Mouse (Mus musculus) kidney, embryonic 16.5 days (tissue): Measurements from ENCODE around the gene Zfp82. TPM values are rescaled to one million over a fixed set of nuclear protein-coding genes. Genes with fewer than 3 reads are reported as not detected.
A peak's percentile ranks its signal among the peaks of the same experiment; 100 is the strongest.
"Not testable (repeated sequence)": the region's sequence is repeated elsewhere in the genome, so short reads cannot be mapped to it uniquely, and the experiment has no call there.

Experiments used
- ATAC-seq: fragments of 200-750 bp; cut with Nextera tagmentation; 2 replicates; pipeline ENCODE4 v1.8.0; 2017; ENCODE audit warnings: moderate TSS enrichment; ENCODE audit not compliant: low FRiP score, low TSS enrichment
- H3K27ac ChIP-seq: fragments of 300-500 bp; sonication (generic); 2 replicates; pipeline ENCODE4 v1.5.1; 2014; ENCODE audit warnings: low read length
- H3K27me3 ChIP-seq: fragments of 300-500 bp; sonication (generic); 2 replicates; pipeline ENCODE4 v1.6.1; 2014; ENCODE audit warnings: low read length, control low read depth, mixed read lengths; ENCODE audit not compliant: insufficient read depth
- H3K36me3 ChIP-seq: fragments of 300-500 bp; sonication (generic); 2 replicates; pipeline ENCODE4 v1.6.1; 2014; ENCODE audit warnings: low read length, control low read depth, mixed read lengths; ENCODE audit not compliant: insufficient read depth
- H3K4me1 ChIP-seq: fragments of 300-500 bp; sonication (generic); 2 replicates; pipeline ENCODE4 v1.6.1; 2014; ENCODE audit warnings: low read length, control low read depth, mixed read lengths; ENCODE audit not compliant: insufficient read depth
- H3K4me2 ChIP-seq: fragments of 300-500 bp; sonication (generic); replicated peaks from 2 replicates; pipeline ENCODE4 v1.6.1; 2014; ENCODE audit warnings: low read depth, low read length
- H3K4me3 ChIP-seq: fragments of 300-500 bp; sonication (generic); 2 replicates; pipeline ENCODE4 v1.5.1; 2014; ENCODE audit warnings: mild to moderate bottlenecking, low read length
- H3K9ac ChIP-seq: fragments of 300-500 bp; sonication (generic); replicated peaks from 2 replicates; pipeline ENCODE4 v1.6.1; 2014; ENCODE audit warnings: low read length
- H3K9me3 ChIP-seq: fragments of 300-500 bp; sonication (generic); 2 replicates; pipeline ENCODE4 v1.6.1; 2016; ENCODE audit warnings: low read length, control low read depth
- WGBS: fragments of 180-500 bp; shearing (Covaris S2); extraction: QIAGEN DNeasy Blood & Tissue Kit; methylation state at CpG from one replicate; pipeline ENCODE4 v1.1.7; 2014; 5-methylcytosine and 5-hydroxymethylcytosine counted together
- polyA plus RNA-seq: library from polyadenylated mRNA; unstranded; fragments of >200 nt; fragmentation: Nextera tagmentation; extraction: Ambion mirVana; gene quantifications from 2 replicates; pipeline ENCODE4 v1.2.1, GENCODE M21; 2015

The Zfp82 gene
- 5.8 and 6.6 TPM in 2 replicates for polyA plus RNA-seq

DNA sequence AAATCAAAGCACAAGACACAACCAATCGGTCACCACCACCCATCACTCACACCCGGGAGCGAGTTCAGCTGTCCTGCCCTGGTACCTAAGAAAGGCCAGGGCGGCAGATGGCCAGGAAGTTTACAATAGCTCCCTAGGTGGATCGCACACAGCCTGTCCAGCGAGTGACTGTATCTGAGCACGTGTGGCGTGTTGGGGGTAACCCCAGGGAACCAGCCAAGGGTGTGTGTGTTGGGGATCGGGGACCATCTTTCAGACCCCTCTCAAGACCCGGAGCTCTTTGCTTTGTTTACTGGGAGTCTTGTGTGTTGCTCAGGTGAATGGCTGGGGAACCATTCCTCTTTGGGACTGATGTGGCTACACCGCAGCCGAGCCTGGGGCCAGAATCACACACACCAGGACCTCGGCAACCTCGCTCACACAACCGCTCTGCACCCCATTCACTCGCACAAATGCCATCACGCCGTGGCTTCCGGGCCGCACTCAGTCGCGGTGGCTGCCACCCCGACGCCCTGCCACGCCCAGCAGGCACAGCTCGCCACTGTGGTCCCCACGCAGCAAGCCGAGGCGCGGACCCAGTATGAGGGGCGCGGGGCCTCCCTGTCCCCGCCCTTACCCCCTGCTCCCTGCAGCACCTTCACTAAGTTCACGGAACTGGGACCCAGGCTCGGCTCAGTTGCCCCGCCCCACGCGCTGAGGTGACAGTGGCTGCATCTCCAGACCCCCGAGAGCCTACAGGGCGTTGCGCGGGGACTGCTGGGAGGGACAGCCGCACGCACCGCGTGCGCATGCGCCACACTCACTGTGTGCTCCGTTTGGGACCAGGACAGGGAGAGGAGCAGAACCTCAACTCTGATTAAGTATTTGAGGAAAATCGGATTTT lies at the start of gene Zfp82:
Gene Zfp82, minus strand, starts transcription at position 755 of the 883 bp plus-strand sequence.
- WGBS = under 1% methylated on average over 50 of the region's 50 CpGs
- Histone ChIP-seq H3K4me3 (peak within 1 kb of the TSS; percentile 82), H3K36me3 (no peaks in the 10 kb centered on the region; the same call in 1 of the 2 replicates), H3K27ac (0 out of 2 replicates have a peak within 1 kb of the TSS, but pooled peaks have one; percentile 25), H3K27me3 (no peaks in the 10 kb centered on the region), H3K9ac (peak within 1 kb of the TSS; percentile 78), H3K4me1 (peaks cover 5% of the 10 kb centered on the region; the same call in 1 of the 2 replicates), H3K9me3 (no peaks in the 10 kb centered on the region), H3K4me2 (peak within 1 kb of the TSS; percentile 92)
- peak; percentile 91 for ATAC-seq

DNA sequence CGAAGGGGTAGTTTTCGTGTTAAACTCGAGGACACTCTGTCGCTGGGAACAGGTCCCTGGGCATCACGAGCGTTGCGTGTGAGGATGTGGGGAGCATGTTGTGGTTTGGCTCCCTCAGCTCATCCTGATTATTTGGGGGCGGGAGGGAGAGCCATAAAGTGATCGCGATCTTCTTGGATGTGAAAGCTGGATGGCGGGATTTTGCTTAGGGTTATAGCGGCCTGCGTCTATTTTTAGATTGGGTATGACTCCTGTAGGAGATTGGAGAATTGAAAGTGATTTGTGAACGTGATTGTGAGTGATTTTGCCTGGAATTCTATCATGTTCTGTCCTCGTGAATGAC lies 49.5 kb upstream of the Zfp82 start:
- peak overlapping the region; percentile 93 for H3K4me2 ChIP-seq
- peak overlapping the region; percentile 71 for H3K4me3 ChIP-seq
- peaks cover 9% of the 10 kb centered on the region; the same call in 1 of the 2 replicates for H3K36me3 ChIP-seq
- H3K9me3 ChIP-seq = no peaks in the 10 kb centered on the region
- 2% methylated on average over 15 of the region's 15 CpGs for WGBS
- H3K27me3 ChIP-seq = no peaks in the 10 kb centered on the region
- H3K27ac ChIP-seq = peak overlapping the region; percentile 62; the same call in 1 of the 2 replicates
- peaks cover 12% of the 10 kb centered on the region for H3K4me1 ChIP-seq
- no peak; the same call in 1 of the 2 replicates for ATAC-seq
- H3K9ac ChIP-seq = peak overlapping the region; percentile 75

DNA sequence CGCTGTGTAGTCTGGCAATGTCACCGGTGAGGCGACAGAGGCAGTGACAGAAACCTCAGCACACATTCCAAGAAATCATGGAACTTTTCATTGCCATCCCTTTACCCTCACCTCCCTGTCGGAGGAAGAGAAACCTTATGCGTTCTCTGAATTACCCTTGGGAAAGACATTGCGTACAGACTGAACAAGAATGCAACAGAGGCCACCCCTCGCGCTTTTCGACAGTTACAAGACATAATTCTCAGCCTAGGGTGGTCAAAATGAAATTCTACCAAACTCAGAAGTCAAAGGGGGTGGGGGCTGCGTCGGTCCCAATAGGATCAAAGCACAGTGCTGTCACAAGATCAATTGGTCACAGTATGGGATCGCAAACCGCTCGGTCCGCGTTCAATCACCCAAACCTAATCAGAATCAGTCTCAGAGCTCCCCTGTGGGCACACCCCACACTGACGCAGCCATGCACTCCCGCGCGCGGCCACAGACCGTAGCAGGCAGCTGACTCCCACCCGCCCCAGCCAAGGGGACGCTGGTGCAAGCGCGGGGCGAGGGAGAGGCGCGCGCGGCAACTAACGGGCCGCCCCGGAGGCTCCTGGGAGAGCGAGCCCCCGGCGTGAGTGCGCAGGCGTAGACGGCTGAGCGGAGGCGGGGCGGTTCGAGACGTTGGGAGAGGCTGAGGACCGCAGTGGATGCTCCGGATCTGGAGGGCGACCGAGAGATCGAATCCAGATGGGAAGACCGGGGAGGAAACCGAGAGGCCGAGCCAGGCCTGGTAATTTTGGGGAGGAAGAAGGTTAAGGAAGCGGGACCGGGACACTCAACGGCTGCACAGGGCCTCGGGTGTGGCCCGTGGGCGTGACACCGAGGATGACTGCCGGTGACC lies 48.8 kb upstream of the Zfp82 start, which contains the start of gene Zfp382:
Gene Zfp382, plus strand, starts transcription at position 635 of the 880 bp plus-strand sequence.
- 0 out of 2 replicates have a peak, but pooled peaks cover 4% of the 10 kb centered on the region for H3K36me3 ChIP-seq
- WGBS = under 1% methylated on average over 61 of the region's 61 CpGs

DNA sequence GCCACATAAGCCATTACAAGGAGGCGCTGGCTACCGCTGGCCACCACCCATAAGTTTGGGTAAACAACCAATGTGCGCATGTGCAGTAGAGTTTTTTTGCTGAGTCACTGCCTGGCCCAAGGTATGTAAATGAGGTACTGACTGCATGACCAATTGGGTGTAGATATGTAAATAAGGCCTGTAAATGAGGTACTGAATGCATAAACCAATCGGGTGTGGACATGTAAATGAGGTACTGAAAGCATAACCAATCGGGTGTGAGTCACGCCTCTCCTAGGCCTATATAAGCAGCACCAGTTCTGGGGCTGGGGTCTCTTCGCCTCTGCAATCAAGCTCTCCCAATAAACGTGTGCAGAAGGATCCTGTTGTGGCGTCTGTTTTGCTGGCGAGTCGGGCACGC lies 45.2 kb upstream of the Zfp82 start:
- 93% methylated on average over 12 of the region's 12 CpGs for WGBS
- H3K36me3 ChIP-seq, ATAC-seq, H3K27ac ChIP-seq, H3K4me2 ChIP-seq, H3K9ac ChIP-seq, H3K4me1 ChIP-seq, H3K27me3 ChIP-seq, H3K4me3 ChIP-seq: not testable (repeated sequence)
- H3K9me3 ChIP-seq = peaks cover 17% of the 10 kb centered on the region

More for the DNA sequence above, 48.8 kb upstream of the Zfp82 start, which contains the start of gene Zfp382:
- Histone ChIP-seq H3K9ac (peak within 1 kb of the TSS; percentile 75), H3K4me2 (peak within 1 kb of the TSS; percentile 93), H3K9me3 (peaks cover under 1% of the 10 kb centered on the region), H3K27ac (peak within 1 kb of the TSS; percentile 63), H3K27me3 (no peaks in the 10 kb centered on the region), H3K4me1 (peaks cover 12% of the 10 kb centered on the region), H3K4me3 (peak within 1 kb of the TSS; percentile 71)
- peak; percentile 97 for ATAC-seq

DNA sequence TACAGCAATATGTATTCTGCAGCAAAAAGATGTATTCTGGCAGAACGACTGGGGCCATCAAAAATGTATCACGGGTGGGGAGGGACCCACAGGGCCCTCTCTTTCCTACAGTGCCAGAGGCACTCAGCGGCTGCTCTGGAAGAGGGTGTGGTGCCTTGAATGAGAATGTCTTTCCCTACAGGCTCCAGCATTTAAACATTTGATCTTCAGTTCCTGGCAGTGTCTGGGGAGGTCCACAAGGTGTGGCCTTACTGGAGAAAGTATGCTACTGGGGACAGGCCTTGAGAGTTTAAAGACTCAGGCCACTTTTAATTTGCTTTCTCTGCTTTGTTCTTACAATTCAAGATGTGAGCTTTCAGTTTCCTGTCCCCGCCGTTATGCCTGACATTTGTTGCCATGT lies 43.4 kb upstream of the Zfp82 start:
- no peaks in the 10 kb centered on the region for H3K27me3 ChIP-seq
- H3K9ac ChIP-seq = no peak overlapping the region
- H3K9me3 ChIP-seq = peaks cover 17% of the 10 kb centered on the region
- H3K27ac ChIP-seq = no peak overlapping the region
- ATAC-seq = no peak
- no peak overlapping the region for H3K4me3 ChIP-seq
- 0 out of 2 replicates have a peak, but pooled peaks cover 2% of the 10 kb centered on the region for H3K36me3 ChIP-seq
- H3K4me1 ChIP-seq = 0 out of 2 replicates have a peak, but pooled peaks cover 1% of the 10 kb centered on the region
- WGBS = 94% methylated on average over 5 of the region's 5 CpGs
- H3K4me2 ChIP-seq = no peak overlapping the region

DNA sequence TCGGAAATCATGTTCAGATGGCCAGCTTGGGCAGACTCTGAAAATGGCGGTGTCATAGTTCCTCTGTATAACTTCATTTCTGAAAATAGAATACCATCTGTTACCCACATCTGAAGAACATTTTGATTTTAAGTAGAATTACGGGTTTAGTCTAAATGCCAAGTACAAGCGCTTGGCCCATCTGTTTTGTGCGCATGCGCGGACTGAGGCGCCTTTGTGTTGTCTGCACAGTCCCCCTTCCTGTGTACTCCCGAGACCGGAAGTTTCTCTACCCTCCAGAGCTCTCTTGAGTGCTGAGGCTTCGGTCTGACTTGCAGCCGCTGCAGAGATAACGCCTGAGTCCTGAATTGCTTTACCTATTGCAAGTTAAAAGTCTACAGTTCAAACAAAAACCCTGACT lies 26.6 kb upstream of the Zfp82 start:
- H3K36me3 ChIP-seq = peaks cover 64% of the 10 kb centered on the region
- no peak for ATAC-seq

DNA sequence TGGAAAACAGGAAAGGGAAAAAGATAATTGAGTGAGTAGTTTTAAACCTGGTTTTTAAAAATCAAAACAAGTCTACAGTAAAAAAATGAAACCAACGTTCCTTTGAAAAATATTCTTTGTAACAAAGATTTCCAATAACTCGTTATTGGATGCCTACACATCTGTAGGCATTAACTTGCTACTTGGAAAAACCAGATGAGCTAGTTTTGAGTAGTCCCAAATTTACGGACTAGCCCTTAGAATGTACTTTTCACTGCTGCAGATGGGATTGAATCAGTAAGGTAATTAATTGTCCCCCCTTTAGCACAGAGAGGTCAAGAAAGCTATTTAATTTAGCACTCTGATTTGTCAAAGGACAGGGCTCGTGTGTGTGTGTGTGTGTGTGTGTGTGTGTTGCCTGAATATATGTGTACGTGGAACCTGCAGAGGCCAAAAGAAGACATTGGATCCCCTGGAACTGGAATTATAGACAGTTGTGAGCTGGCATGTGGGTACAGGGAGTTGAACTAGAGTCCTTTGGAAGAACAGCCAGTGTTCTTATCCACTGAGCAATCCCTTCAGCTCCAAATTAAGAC lies 22.9 kb upstream of the Zfp82 start:
- peaks cover 13% of the 10 kb centered on the region for H3K4me1 ChIP-seq
- no peak overlapping the region for H3K27ac ChIP-seq
- ATAC-seq = no peak
- H3K4me2 ChIP-seq = peak overlapping the region; percentile 83
- peaks cover 32% of the 10 kb centered on the region for H3K36me3 ChIP-seq
- peak overlapping the region; percentile 81 for H3K9ac ChIP-seq
- no peaks in the 10 kb centered on the region for H3K27me3 ChIP-seq
- WGBS = 4% methylated on average over 5 of the region's 5 CpGs
- H3K9me3 ChIP-seq = no peaks in the 10 kb centered on the region; the same call in 1 of the 2 replicates
- H3K4me3 ChIP-seq = peak overlapping the region; percentile 61

More for the DNA sequence above, 26.6 kb upstream of the Zfp82 start:
- no peak overlapping the region for H3K27ac ChIP-seq
- H3K27me3 ChIP-seq = no peaks in the 10 kb centered on the region
- H3K4me2 ChIP-seq = no peak overlapping the region
- no peak overlapping the region for H3K4me3 ChIP-seq
- H3K9ac ChIP-seq = no peak overlapping the region
- H3K9me3 ChIP-seq = peaks cover 19% of the 10 kb centered on the region
- peaks cover 9% of the 10 kb centered on the region for H3K4me1 ChIP-seq
- WGBS = 95% methylated on average over 13 of the region's 13 CpGs

DNA sequence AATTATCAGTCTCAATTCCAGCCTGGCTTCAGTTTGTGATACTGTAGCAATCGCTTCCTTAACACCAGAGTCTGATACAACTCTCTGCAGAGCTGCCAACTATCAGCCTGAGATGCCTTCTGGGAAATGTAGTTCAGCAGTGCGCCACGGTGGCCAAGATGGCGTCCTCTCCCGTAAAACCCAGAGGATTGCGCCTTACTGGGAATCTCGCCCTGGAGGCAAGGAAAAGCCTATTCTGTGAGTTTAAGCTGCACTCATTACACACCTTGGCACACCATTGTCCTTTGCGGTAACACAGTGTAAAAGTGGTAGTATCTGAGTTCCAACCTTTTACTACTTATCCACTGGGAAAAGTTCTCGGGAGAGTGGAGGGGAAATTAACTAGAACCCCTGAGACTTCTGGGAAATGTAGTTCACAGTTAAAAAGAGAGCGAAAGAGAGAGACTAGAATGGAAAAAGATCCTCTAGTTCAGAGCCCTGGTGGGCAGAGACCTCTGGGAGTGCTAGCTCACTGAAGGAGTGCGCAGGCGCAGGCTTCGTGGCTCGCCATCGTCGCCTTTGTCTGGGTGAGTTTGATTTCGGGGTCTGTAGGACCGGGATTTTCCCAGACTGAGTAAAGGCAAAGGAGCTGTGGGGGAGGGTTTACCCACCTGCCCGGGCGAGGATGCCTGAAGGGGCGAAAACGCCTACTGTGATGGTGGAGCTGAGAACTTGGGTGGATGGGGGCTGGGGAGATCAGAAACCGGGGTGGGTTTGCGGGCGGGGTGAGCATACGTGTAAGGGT lies 22.1 kb upstream of the Zfp82 start, which contains the start of gene Zfp260:
Gene Zfp260, plus strand, starts transcription at position 132 of the 784 bp plus-strand sequence.
- peak; percentile 81 for ATAC-seq
- WGBS = under 1% methylated on average over 26 of the region's 26 CpGs

More for the DNA sequence above, 22.1 kb upstream of the Zfp82 start, which contains the start of gene Zfp260:
- H3K4me2 ChIP-seq = peak within 1 kb of the TSS; percentile 83
- peak within 1 kb of the TSS; percentile 81 for H3K9ac ChIP-seq
- no peaks in the 10 kb centered on the region; the same call in 1 of the 2 replicates for H3K9me3 ChIP-seq
- peak within 1 kb of the TSS; percentile 61 for H3K4me3 ChIP-seq
- no peaks in the 10 kb centered on the region for H3K27me3 ChIP-seq
- H3K4me1 ChIP-seq = peaks cover 13% of the 10 kb centered on the region
- H3K36me3 ChIP-seq = peaks cover 24% of the 10 kb centered on the region
- H3K27ac ChIP-seq = peak within 1 kb of the TSS; percentile 97
